Mouse (Mus musculus): Measurements from ENCODE around the gene Tbcd. TPM values are rescaled to one million over a fixed set of nuclear protein-coding genes. Genes with fewer than 3 reads are reported as not detected.
A peak's percentile ranks its signal among the peaks of the same experiment; 100 is the strongest.

The Tbcd gene
- polyA plus RNA-seq, 1 experiment from 2014 or later: 16.6 TPM

DNA sequence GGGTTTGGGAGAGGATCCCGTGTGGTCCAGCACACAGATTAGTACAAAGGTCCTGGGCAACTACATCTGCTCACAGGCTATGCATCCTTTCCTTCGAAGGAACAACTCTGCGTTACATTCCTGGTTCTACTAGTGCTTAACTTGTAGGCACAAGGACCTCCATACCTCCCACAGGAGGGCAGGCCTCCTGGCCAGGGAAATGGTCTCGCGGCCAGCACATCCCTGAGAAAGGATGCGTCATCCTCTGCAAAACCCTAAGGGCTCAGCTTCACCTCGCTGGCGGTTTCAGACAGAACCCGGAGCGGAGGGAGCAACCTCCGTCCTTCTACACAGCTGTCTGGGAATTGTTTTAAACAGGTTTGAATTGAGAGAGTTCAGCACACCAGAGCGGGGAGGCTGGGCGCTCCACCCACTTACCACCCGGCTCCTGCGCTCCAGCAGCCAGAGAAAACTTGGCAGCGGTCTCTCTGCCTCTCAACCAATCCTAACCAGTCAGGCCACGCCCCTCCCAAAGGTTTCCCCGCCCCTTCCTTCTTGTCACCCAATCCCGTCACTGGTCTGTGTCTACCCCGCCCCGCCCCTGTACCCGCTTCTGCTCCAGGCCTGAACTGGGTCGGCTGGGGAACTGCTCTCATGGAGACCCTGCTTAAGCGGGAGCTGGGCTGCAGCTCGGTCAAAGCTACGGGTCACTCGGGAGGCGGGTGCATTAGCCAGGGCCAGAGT, 30.8 kb upstream of the Tbcd start, which contains the start of gene Fn3krp:
Gene Fn3krp, plus strand, starts transcription at position 572 of the 723 bp plus-strand sequence.
- H3K4me1 ChIP-seq (ENCODE audit: control insufficient read depth in 2 of 2, insufficient read depth in 2 of 2, low read length in 2 of 2): peaks cover 5 to 15% of the 10 kb centered on the region in 2 experiments; a peak in 3 of 4 replicates
- WGBS: 1% methylated on average over 28 of the region's 28 CpGs
- ATAC-seq (ENCODE audit: insufficient number of reproducible peaks, insufficient read depth, low FRiP score, low read depth): peak; percentile 99

DNA sequence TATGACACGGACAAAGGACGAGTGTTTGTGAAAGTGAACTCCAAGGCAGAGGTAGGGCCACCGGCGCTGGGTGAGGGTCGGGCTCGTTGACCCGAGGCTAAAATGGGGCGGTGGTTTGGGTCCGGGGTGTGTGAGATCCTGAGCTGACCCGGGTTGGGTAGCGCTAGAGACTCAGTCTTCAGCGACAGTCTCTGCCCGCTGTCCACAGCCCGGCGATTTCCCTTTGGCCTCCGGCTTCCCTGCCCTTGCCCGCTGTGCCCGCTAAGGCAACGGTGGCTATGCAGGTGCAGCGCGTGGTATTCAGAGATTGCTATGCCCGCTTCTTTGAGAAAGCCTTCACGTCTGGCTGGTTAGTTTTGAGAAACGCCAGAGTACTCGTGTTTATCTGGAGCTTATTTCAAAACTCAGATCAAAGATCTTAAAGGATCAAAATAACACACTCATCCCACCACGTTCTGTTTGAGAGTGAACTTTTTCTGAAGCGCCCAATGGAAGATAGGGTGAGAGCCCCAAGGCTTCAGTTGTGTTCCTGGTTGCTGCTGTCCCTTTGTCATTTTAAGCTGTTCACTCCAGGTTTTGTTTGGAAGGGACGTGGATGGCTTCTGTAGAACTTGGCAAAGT, 30.1 kb upstream of the Tbcd start:
- peak; percentile 68 for ATAC-seq (ENCODE audit: insufficient number of reproducible peaks, insufficient read depth, low FRiP score, low read depth)
- Histone ChIP-seq H3K36me3 (ENCODE audit: control insufficient read depth, insufficient read depth, low read length) (0 out of 2 replicates have a peak, but pooled peaks cover 4% of the 10 kb centered on the region), H3K4me1 (ENCODE audit: control insufficient read depth in 2 of 2, insufficient read depth in 2 of 2, low read length in 2 of 2) (peaks cover 5 to 13% of the 10 kb centered on the region in 2 experiments; a peak in 3 of 4 replicates), H3K9ac (ENCODE audit: low read length) (peak overlapping the region; percentile 86), H3K4me3 (ENCODE audit: control insufficient read depth in 1 of 2, insufficient read depth in 1 of 2, low read depth in 1 of 2, low read length in 2 of 2) (peak overlapping the region; percentile 85 to 93), H3K27ac (replicated peaks in 1 of 2; ENCODE audit: control insufficient read depth in 1 of 2, insufficient read depth in 1 of 2, low read depth in 2 of 2, low read length in 2 of 2) (peak overlapping the region; percentile 35 to 69), H3K9me3 (ENCODE audit: control insufficient read depth, low read length) (no peaks in the 10 kb centered on the region), H3K27me3 (ENCODE audit: control insufficient read depth, insufficient read depth, low read length) (no peaks in the 10 kb centered on the region), H3K4me2 (ENCODE audit: low read length) (peak overlapping the region; percentile 80)
- WGBS: 1% methylated on average over 28 of the region's 28 CpGs

More for the DNA sequence above, 30.8 kb upstream of the Tbcd start, which contains the start of gene Fn3krp:
- peak within 1 kb of the TSS; percentile 86 for H3K9ac ChIP-seq (ENCODE audit: low read length)
- H3K36me3 ChIP-seq (ENCODE audit: control insufficient read depth, insufficient read depth, low read length): no peaks in the 10 kb centered on the region
- no peaks in the 10 kb centered on the region for H3K9me3 ChIP-seq (ENCODE audit: control insufficient read depth, low read length)
- peak within 1 kb of the TSS; percentile 80 for H3K4me2 ChIP-seq (ENCODE audit: low read length)
- no peaks in the 10 kb centered on the region for H3K27me3 ChIP-seq (ENCODE audit: control insufficient read depth, insufficient read depth, low read length)
- peak within 1 kb of the TSS; percentile 85 to 93 for H3K4me3 ChIP-seq (ENCODE audit: control insufficient read depth in 1 of 2, insufficient read depth in 1 of 2, low read depth in 1 of 2, low read length in 2 of 2)
- peak within 1 kb of the TSS; percentile 82 to 89 for H3K27ac ChIP-seq (replicated peaks in 1 of 2; ENCODE audit: control insufficient read depth in 1 of 2, insufficient read depth in 1 of 2, low read depth in 2 of 2, low read length in 2 of 2)

DNA sequence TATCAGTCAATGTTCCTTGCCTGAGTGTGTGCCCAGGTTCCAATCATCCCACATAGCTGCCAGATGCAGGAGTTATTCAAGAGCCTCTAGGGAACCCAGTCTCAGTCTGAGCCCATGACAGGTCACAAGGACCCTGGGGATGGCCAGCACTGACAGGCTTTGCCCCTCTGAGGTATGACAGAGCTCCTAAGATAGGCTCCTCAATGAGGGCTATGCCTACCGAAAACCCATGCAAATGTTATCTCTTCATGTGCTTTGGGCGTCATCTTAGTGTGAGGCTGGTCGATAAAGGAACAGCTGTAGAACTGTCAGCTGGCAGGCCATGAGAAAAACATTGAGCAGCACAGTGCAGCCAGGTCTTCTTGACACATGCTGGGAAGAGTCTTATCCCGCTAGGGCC, 18.4 kb upstream of the Tbcd start:
- Histone ChIP-seq H3K36me3 (ENCODE audit: control insufficient read depth, insufficient read depth, low read length) (peaks cover 27% of the 10 kb centered on the region), H3K4me1 (ENCODE audit: control insufficient read depth in 2 of 2, insufficient read depth in 2 of 2, low read length in 2 of 2) (peaks cover 19% of the 10 kb centered on the region in 2 experiments), H3K9ac (ENCODE audit: low read length) (no peak overlapping the region), H3K9me3 (ENCODE audit: control insufficient read depth, low read length) (no peaks in the 10 kb centered on the region), H3K4me3 (ENCODE audit: control insufficient read depth in 1 of 2, insufficient read depth in 1 of 2, low read depth in 1 of 2, low read length in 2 of 2) (no peak overlapping the region), H3K27me3 (ENCODE audit: control insufficient read depth, insufficient read depth, low read length) (no peaks in the 10 kb centered on the region), H3K27ac (replicated peaks in 1 of 2; ENCODE audit: control insufficient read depth in 1 of 2, insufficient read depth in 1 of 2, low read depth in 2 of 2, low read length in 2 of 2) (peak overlapping the region; percentile 81 to 85), H3K4me2 (ENCODE audit: low read length) (peak overlapping the region; percentile 84; the same call in 1 of the 2 replicates)
- WGBS: 26% methylated on average over 4 of the region's 4 CpGs
- ATAC-seq (ENCODE audit: insufficient number of reproducible peaks, insufficient read depth, low FRiP score, low read depth): no peak

DNA sequence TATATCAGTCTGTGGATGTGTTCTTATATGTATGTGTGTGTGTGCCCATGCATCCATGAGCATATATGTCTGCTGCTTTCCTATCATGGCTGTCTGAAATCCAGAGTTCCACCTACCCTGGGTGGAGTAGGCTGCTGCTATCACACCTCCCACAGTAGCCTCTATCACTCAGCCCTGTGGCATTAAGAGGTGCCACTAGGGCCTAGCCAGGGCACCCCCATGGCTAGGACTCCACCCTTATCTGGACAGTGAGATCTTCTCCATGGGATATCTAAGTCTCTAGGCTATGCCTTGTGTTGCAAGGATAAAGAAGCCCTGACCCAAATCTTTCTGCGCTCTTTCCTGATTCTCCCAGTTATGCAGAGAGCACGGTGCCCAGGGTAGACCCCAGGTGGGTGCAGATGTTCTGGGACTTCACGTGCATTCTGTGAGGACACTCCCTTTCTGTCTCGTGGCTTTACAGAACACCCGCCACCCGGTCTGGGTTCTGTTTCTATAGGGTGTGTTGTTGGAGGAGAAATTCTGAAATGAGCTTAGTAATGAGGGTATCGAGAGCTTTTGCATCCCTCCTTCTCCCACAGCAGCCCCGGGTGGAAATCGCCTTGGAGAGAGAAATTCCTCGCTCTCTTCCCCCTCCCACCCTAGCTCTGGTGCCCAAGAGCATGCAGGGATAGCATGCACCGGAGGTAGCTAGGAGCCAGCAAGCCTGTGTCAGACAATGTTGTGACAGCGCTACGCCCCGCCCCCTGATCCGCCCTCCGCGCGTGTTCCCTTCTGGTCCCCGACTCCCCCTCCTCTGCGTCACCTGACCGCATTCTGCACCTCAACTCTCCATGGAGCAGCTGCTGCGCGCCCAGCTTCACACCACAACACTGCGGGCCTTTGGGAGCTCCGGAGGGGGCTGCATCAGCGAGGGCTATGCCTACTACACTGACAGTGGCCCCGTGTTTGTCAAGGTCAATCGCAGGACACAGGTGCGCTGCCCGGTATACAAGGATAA, 17.3 kb upstream of the Tbcd start, which contains the start of gene Fn3k:
Gene Fn3k, plus strand, starts transcription at position 758 of the 1,000 bp plus-strand sequence.
- 6% methylated on average over 30 of the region's 30 CpGs for whole genome bisulfite sequencing
- Histone ChIP-seq H3K4me2 (ENCODE audit: low read length) (peak within 1 kb of the TSS; percentile 84), H3K4me3 (ENCODE audit: control insufficient read depth in 1 of 2, insufficient read depth in 1 of 2, low read depth in 1 of 2, low read length in 2 of 2) (peak within 1 kb of the TSS; percentile 47 to 58), H3K9ac (ENCODE audit: low read length) (peak within 1 kb of the TSS; percentile 69), H3K27me3 (ENCODE audit: control insufficient read depth, insufficient read depth, low read length) (no peaks in the 10 kb centered on the region), H3K27ac (replicated peaks in 1 of 2; ENCODE audit: control insufficient read depth in 1 of 2, insufficient read depth in 1 of 2, low read depth in 2 of 2, low read length in 2 of 2) (peak within 1 kb of the TSS; percentile 81 to 85), H3K9me3 (ENCODE audit: control insufficient read depth, low read length) (no peaks in the 10 kb centered on the region), H3K36me3 (ENCODE audit: control insufficient read depth, insufficient read depth, low read length) (peaks cover 17% of the 10 kb centered on the region), H3K4me1 (ENCODE audit: control insufficient read depth in 2 of 2, insufficient read depth in 2 of 2, low read length in 2 of 2) (peaks cover 19% of the 10 kb centered on the region in 2 experiments)
- peak; percentile 88 for ATAC-seq (ENCODE audit: insufficient number of reproducible peaks, insufficient read depth, low FRiP score, low read depth)

DNA sequence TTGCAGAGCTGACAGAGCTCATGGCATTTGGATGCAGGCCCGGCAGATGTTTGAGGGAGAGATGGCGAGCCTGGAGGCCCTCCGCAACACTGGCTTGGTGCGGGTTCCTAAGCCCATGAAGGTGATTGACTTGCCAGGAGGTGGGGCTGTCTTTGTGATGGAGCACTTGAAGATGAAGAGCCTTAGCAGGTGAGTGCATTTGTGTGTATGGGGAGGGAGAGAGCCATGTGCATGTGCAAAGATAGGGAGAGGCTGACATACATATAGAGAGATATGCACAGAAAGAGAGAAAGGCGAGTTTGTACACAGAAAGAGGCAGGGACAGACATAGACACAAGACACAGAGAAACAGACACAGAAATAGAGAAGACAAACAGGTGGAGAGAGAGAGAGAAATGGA, 14.5 kb upstream of the Tbcd start:
- ATAC-seq (ENCODE audit: insufficient number of reproducible peaks, insufficient read depth, low FRiP score, low read depth): no peak
- 71% methylated on average over 5 of the region's 5 CpGs for WGBS
- Histone ChIP-seq H3K36me3 (ENCODE audit: control insufficient read depth, insufficient read depth, low read length) (no peaks in the 10 kb centered on the region), H3K9me3 (ENCODE audit: control insufficient read depth, low read length) (no peaks in the 10 kb centered on the region), H3K9ac (ENCODE audit: low read length) (no peak overlapping the region), H3K27ac (replicated peaks in 1 of 2; ENCODE audit: control insufficient read depth in 1 of 2, insufficient read depth in 1 of 2, low read depth in 2 of 2, low read length in 2 of 2) (no peak overlapping the region), H3K27me3 (ENCODE audit: control insufficient read depth, insufficient read depth, low read length) (no peaks in the 10 kb centered on the region), H3K4me3 (ENCODE audit: control insufficient read depth in 1 of 2, insufficient read depth in 1 of 2, low read depth in 1 of 2, low read length in 2 of 2) (no peak overlapping the region), H3K4me2 (ENCODE audit: low read length) (no peak overlapping the region), H3K4me1 (ENCODE audit: control insufficient read depth in 2 of 2, insufficient read depth in 2 of 2, low read length in 2 of 2) (peaks cover 19% of the 10 kb centered on the region in 2 experiments)

DNA sequence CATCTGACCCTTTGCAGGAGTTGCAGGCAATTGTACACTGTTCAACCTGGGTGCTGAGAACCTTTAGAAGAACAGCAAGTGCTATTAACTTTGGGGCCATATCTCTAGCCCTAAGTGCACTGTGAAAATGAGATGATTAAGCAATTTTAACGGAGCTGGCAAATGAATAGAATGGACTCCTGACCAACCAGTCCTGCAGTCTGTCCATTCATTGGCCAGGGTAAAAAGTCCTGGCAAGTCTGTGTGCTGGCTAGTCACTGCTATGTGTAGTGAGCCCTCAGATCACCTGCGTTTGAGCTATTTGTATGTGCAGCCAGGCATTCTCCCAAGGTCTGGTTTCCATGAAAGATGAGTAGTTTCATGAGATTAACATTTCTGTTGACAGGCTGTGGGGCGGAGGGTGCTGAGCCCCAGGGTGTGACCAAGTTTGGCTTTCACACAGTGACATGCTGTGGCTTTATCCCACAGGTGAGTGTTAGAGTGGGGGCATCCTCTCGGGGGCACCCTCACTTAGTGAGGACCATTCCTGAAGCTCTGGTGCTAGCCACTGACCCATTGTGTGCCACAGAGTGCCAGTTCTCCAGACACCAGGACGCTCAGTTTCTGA, 12.0 kb upstream of the Tbcd start:
- Histone ChIP-seq H3K27me3 (ENCODE audit: control insufficient read depth, insufficient read depth, low read length) (no peaks in the 10 kb centered on the region; the same call in 1 of the 2 replicates), H3K9ac (ENCODE audit: low read length) (no peak overlapping the region), H3K4me3 (ENCODE audit: control insufficient read depth in 1 of 2, insufficient read depth in 1 of 2, low read depth in 1 of 2, low read length in 2 of 2) (no peak overlapping the region), H3K4me1 (ENCODE audit: control insufficient read depth in 2 of 2, insufficient read depth in 2 of 2, low read length in 2 of 2) (peaks cover 0 to 3% of the 10 kb centered on the region in 2 experiments; a peak in 2 of 4 replicates), H3K36me3 (ENCODE audit: control insufficient read depth, insufficient read depth, low read length) (no peaks in the 10 kb centered on the region), H3K9me3 (ENCODE audit: control insufficient read depth, low read length) (no peaks in the 10 kb centered on the region), H3K27ac (replicated peaks in 1 of 2; ENCODE audit: control insufficient read depth in 1 of 2, insufficient read depth in 1 of 2, low read depth in 2 of 2, low read length in 2 of 2) (no peak overlapping the region), H3K4me2 (ENCODE audit: low read length) (no peak overlapping the region)
- ATAC-seq (ENCODE audit: insufficient number of reproducible peaks, insufficient read depth, low FRiP score, low read depth): no peak
- 76% methylated on average over 5 of the region's 5 CpGs for WGBS
